Mouse (Mus musculus) hindbrain, postnatal 0 days (tissue): ENCODE results near the gene Vps54. TPM values are rescaled to one million over a fixed set of nuclear protein-coding genes. Genes with fewer than 3 reads are reported as not detected.
A peak's percentile ranks its signal among the peaks of the same experiment; 100 is the strongest.
"Not testable (repeated sequence)": the region's sequence is repeated elsewhere in the genome, so short reads cannot be mapped to it uniquely, and the experiment has no call there.

Source experiments
- ATAC-seq: fragments of 200-750 bp; cut with Nextera tagmentation; 2 replicates; pipeline ENCODE4 v1.8.0; 2017; ENCODE audit warnings: mild to moderate bottlenecking, moderate TSS enrichment, moderate library complexity
- DNase-seq: peaks from one replicate; pipeline ENCODE4 v3.0.0-alpha.2; 2015; ENCODE audit warnings: low spot score
- H3K27ac ChIP-seq: fragments of 300-500 bp; sonication (generic); 2 replicates; pipeline ENCODE4 v1.5.1; 2014; ENCODE audit warnings: mild to moderate bottlenecking
- H3K27me3 ChIP-seq: fragments of 300-500 bp; sonication (generic); 2 replicates; pipeline ENCODE4 v1.6.1; 2014; ENCODE audit warnings: low read length, mixed read lengths; ENCODE audit not compliant: insufficient read depth
- H3K36me3 ChIP-seq: fragments of 300-500 bp; sonication (generic); 2 replicates; pipeline ENCODE4 v1.6.1; 2014; ENCODE audit warnings: low read length, mixed read lengths; ENCODE audit not compliant: insufficient read depth
- H3K4me1 ChIP-seq: fragments of 300-500 bp; sonication (generic); 2 replicates; pipeline ENCODE4 v1.6.1; 2014; ENCODE audit warnings: antibody characterized with exemption, low read length, mixed read lengths; ENCODE audit not compliant: insufficient read depth
- H3K4me2 ChIP-seq: fragments of 300-500 bp; sonication (generic); 2 replicates; pipeline ENCODE4 v1.6.1; 2014; ENCODE audit warnings: low read depth, mild to moderate bottlenecking, low read length, moderate library complexity, mixed read lengths
- H3K4me3 ChIP-seq: fragments of 300-500 bp; sonication (generic); 2 replicates; pipeline ENCODE4 v1.5.1; 2014; ENCODE audit warnings: low read length
- H3K9ac ChIP-seq: fragments of 300-500 bp; sonication (generic); replicated peaks from 2 replicates; pipeline ENCODE4 v1.6.1; 2014; ENCODE audit warnings: mild to moderate bottlenecking, low read length, moderate library complexity, mixed read lengths
- H3K9me3 ChIP-seq: fragments of 300-500 bp; sonication (generic); 2 replicates; pipeline ENCODE4 v1.6.1; 2016; ENCODE audit warnings: low read length, mixed read lengths
- CTCF ChIP-seq: IDR thresholded peaks from 2 replicates; pipeline ENCODE4 v1.5.1; 2016; ENCODE audit warnings: antibody characterized with exemption, control low read depth, low read depth
- WGBS: fragments of 180-500 bp; shearing (Covaris S2); extraction: QIAGEN DNeasy Blood & Tissue Kit; methylation state at CpG from one replicate; pipeline ENCODE4 v1.1.7; 2014; 5-methylcytosine and 5-hydroxymethylcytosine counted together
- polyA plus RNA-seq: library from polyadenylated mRNA; unstranded; fragments of >200 nt; fragmentation: Nextera tagmentation; extraction: Ambion mirVana; gene quantifications from 2 replicates; pipeline ENCODE4 v1.2.1, GENCODE M21; 2015
- total RNA-seq: library from RNA; depleted of rRNA; stranded (reverse); fragments of >200 nt; gene quantifications from 2 replicates; pipeline ENCODE4 v1.2.3, GENCODE M21; 2014

Gene Vps54
- total and polyA plus RNA-seq, 2 experiments from 2014 or later, result 5.7 to 23.8 TPM

GRCm38 (mm10) chr11:21239763-21240509 lies 855 bp downstream of the Vps54 start:
- H3K27me3 ChIP-seq, result no peaks in the 10 kb centered on the region
- H3K4me2 ChIP-seq, result peak overlapping the region; percentile 69
- H3K4me3 ChIP-seq, result peak overlapping the region; percentile 95
- no peaks in the 10 kb centered on the region for H3K9me3 ChIP-seq
- no peaks in the 10 kb centered on the region; the same call in 1 of the 2 replicates for H3K4me1 ChIP-seq
- peak overlapping the region; percentile 98 for H3K27ac ChIP-seq
- TF ChIP-seq CTCF, result no peak
- whole genome bisulfite sequencing, result 21% methylated on average over 7 of the region's 7 CpGs
- no peaks in the 10 kb centered on the region for H3K36me3 ChIP-seq
- H3K9ac ChIP-seq, result peak overlapping the region; percentile 99
- peak; percentile 6 for DNase-seq
- ATAC-seq, result no peak

DNA sequence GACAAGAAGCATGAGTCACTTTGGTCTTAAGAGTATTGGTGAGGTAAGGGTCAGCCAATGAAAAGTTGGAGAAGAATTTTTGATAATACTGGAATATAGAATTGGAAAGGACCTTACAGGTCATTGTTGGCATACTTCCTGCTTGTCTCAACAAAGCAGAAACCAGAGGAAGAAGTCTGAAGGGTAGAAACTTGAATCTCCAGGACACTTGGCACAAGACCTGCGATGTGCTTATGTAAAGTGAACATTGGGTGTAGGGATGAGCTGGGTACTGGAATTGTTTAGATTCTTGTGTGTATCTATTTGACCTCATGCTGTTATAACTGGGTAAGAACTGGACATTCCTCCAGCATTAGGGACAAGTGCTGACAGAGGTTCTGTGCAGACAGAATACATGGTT lies 2.3 kb downstream of the Vps54 start:
- ATAC-seq (no peak), DNase-seq (no peak)
- no peak overlapping the region for H3K4me3 ChIP-seq
- H3K9me3 ChIP-seq, result no peaks in the 10 kb centered on the region
- H3K4me1 ChIP-seq, result no peaks in the 10 kb centered on the region; the same call in 1 of the 2 replicates
- TF ChIP-seq CTCF, result no peak
- H3K4me2 ChIP-seq, result peak overlapping the region; percentile 10
- H3K9ac ChIP-seq, result no peak overlapping the region
- no peaks in the 10 kb centered on the region for H3K27me3 ChIP-seq
- no peaks in the 10 kb centered on the region for H3K36me3 ChIP-seq
- H3K27ac ChIP-seq, result no peak overlapping the region
- WGBS, result 62% methylated on average over 1 of the region's 1 CpGs

DNA sequence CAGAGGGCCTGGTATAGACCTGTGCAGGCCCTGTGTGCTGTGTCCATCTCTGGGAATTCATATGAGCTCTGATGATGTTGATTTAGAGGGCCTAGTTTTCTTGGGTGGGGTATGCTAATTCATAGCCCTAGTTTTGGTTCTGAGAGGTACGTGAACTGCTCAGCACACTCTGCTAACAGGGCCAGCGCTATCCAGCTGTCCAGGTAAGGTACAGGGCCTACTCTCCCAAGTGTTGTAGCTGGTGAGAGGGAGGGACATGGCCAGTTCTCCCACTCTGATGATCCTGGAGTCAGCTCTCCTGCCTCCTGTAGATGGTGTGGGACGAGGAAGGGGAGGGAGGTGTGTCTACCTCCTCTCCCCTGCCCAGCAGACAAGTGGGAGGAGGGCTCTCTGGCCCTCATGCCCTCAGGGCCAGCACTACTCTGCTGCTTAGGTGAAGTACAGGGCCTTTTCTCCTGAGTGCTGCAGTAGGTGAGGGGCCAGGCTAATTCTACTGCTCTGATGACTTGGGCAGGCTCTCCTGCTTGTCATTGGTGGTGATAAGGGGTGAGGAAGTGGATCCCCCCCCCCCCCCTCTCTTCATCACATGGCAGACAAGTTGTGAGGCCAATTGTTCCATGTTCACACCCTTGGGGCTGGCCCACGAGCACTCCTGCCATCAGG lies 8.3 kb downstream of the Vps54 start:
- WGBS, result 92% methylated on average over 4 of the region's 4 CpGs
- Histone ChIP-seq H3K4me1 (no peaks in the 10 kb centered on the region), H3K4me3 (no peak overlapping the region), H3K4me2 (no peak overlapping the region), H3K9ac (no peak overlapping the region), H3K36me3 (no peaks in the 10 kb centered on the region), H3K27me3 (no peaks in the 10 kb centered on the region), H3K27ac (no peak overlapping the region), H3K9me3 (no peaks in the 10 kb centered on the region)
- no peak for DNase-seq
- no peak for TF ChIP-seq CTCF
- 0 out of 2 replicates have a peak, but pooled peaks have one; percentile 29 for ATAC-seq

GRCm38 (mm10) chr11:21247940-21248339 lies 8.9 kb downstream of the Vps54 start:
- Histone ChIP-seq H3K9ac (no peak overlapping the region), H3K27me3 (no peaks in the 10 kb centered on the region), H3K4me2 (no peak overlapping the region), H3K9me3 (no peaks in the 10 kb centered on the region), H3K4me1 (no peaks in the 10 kb centered on the region), H3K36me3 (no peaks in the 10 kb centered on the region), H3K27ac (no peak overlapping the region), H3K4me3 (no peak overlapping the region)
- ATAC-seq (no peak), DNase-seq (no peak)
- no peak for TF ChIP-seq CTCF
- WGBS, result 100% methylated on average over 1 of the region's 1 CpGs

- no peaks in the 10 kb centered on the region for H3K36me3 ChIP-seq
- no peak overlapping the region for H3K9ac ChIP-seq
- no peaks in the 10 kb centered on the region for H3K4me1 ChIP-seq
- TF ChIP-seq CTCF, result no peak
- no peak overlapping the region for H3K4me2 ChIP-seq
- H3K27ac ChIP-seq, result no peak overlapping the region
- no peak for DNase-seq
- no peak overlapping the region for H3K4me3 ChIP-seq
- no peak for ATAC-seq
- WGBS, result 94% methylated on average over 1 of the region's 1 CpGs
- no peaks in the 10 kb centered on the region for H3K27me3 ChIP-seq
- H3K9me3 ChIP-seq, result no peaks in the 10 kb centered on the region
Measured at GRCm38 (mm10) chr11:21250366-21250765, 11.3 kb downstream of the Vps54 start.

- ATAC-seq, DNase-seq, H3K36me3 ChIP-seq, H3K27me3 ChIP-seq, H3K4me2 ChIP-seq, H3K9me3 ChIP-seq, H3K27ac ChIP-seq, H3K4me3 ChIP-seq, H3K9ac ChIP-seq, H3K4me1 ChIP-seq: not testable (repeated sequence)
- WGBS, result 97% methylated on average over 10 of the region's 10 CpGs
Measured at GRCm38 (mm10) chr11:21258611-21259010, 19.5 kb downstream of the Vps54 start.

GRCm38 (mm10) chr11:21265423-21265822 lies 26.3 kb downstream of the Vps54 start:
- H3K4me3 ChIP-seq, result no peak overlapping the region
- peaks cover 10% of the 10 kb centered on the region; the same call in 1 of the 2 replicates for H3K36me3 ChIP-seq
- H3K27ac ChIP-seq, result no peak overlapping the region
- TF ChIP-seq CTCF, result no peak
- WGBS, result 94% methylated on average over 3 of the region's 3 CpGs
- no peaks in the 10 kb centered on the region for H3K9me3 ChIP-seq
- no peaks in the 10 kb centered on the region for H3K4me1 ChIP-seq
- ATAC-seq (no peak), DNase-seq (no peak)
- no peak overlapping the region for H3K4me2 ChIP-seq
- no peaks in the 10 kb centered on the region for H3K27me3 ChIP-seq
- H3K9ac ChIP-seq, result no peak overlapping the region
